Mouse (Mus musculus) adrenal gland, postnatal 14 days (tissue): ENCODE measurements at regions not wholly inside any gene's neighbourhood (a gene's known extent, or its start where the extent isn't known, plus 50 kb on each side); places are given as distances from the start of the nearest gene placed in this dataset.
"Not testable (repeated sequence)": the region's sequence is repeated elsewhere in the genome, so short reads cannot be mapped to it uniquely, and the experiment has no call there.

Source experiments
- DNase-seq: peaks from one replicate; pipeline ENCODE4 v3.0.0; 2021; ENCODE audit warnings: mixed read lengths

GRCm38 (mm10) chr15:53984006-53984405 lies 99.3 kb downstream of the Gm7489 start:
- DNase-seq, result not testable (repeated sequence)

- DNase-seq, result no peak
These were observed 105.2 kb downstream of the Gm7489 start for GRCm38 (mm10) chr15:53989888-53990287.

GRCm38 (mm10) chr15:53995199-53995868 lies 110.6 kb downstream of the Gm7489 start:
- no peak for DNase-seq

GRCm38 (mm10) chr15:53998600-53999290 lies 114.0 kb downstream of the Gm7489 start:
- DNase-seq, result no peak

DNA sequence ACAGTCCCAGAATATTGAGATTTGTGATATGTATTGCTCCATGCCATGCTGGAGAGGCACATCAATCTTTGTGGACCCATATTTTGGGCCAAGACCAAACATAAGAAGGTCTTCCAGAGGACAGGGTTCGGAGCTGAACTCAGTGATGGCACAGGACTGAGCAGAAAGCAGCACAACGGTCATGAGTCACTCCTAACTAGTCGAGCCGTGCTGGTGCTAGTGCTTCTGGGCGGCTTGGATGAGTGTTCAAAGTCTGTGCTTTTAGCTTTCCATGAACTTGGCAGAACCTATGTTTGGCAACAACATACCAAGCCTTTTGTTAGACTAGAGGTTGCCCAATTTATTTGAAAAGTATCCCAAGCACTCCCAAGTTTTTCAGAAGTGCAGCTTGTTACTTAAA lies 149.1 kb downstream of the Gm7489 start:
- DNase-seq, result peak; percentile 7

GRCm38 (mm10) chr15:54050711-54051110 lies 166.0 kb downstream of the Gm7489 start:
- DNase-seq, result no peak

DNA sequence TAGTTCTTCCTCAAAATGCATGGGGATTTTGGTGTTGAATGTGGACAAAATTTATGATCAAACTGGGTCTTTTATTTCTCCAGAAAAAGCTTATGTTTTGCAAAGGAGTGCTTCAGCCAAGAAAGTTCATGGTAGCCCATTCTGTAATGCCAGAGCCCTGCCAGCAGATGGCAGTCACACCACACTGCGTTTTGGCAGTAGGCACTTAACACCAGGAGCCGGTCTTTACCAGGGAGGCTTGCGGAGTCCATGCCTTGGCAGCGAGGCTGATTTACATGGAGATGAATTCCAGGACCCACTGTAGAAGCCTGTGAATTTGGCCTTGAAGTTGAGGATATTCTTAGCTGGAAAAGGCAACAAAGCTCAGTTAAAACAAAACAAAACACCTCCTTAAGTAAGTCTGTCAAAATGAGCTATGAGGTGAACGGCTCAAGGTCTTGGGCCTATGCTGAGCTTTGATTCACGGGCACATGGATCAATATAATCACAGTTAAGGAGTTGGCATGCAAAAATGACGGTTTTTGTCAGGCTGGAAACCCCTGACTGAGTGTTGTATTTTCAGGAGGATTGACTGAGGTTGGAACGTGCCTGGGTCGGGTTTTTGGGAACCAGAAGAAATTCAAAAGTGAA lies 185.4 kb downstream of the Gm7489 start:
- peak; percentile 86 for DNase-seq

DNA sequence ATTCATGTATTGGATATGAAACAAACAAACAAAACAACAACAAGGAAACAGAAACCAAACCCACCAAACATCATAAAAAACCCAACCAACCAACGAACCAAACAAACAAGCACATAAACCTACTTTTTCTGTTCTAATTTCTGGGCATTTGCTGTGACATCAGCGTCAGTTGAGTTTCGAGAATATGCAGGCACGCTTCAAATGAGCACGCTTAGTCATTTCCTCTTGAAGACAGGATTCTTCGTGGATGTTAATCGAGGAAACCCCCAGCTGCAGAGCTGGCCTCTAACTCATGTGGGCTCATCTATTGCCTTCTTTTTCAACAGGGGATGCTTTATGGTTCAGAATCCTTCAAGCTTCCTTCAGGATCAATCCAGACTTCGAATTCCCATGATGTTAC lies 187.0 kb downstream of the Gm7489 start:
- no peak for DNase-seq

GRCm38 (mm10) chr15:54091301-54091700 lies 206.6 kb downstream of the Gm7489 start:
- no peak for DNase-seq

GRCm38 (mm10) chr15:54092386-54092785 lies 207.7 kb downstream of the Gm7489 start:
- DNase-seq, result no peak

DNA sequence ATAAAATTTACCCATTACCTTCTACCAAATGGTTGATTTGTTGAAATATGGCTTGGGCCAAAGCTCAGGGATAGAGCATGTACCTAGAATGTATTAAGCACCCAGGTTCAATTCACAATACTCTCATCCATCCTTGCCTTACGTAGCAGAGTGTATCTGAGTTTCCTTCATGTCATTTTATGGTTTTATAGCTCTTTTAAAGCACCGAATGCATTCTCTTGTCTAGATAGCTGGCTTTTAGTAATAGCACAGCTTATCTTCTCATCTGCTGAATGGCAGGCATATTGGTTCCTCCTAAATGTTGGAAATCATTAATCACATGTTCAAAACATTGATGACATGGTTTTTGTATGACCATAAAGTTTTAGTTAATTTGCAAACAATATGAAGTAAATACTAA lies 212.8 kb downstream of the Gm7489 start:
- DNase-seq, result no peak

DNA sequence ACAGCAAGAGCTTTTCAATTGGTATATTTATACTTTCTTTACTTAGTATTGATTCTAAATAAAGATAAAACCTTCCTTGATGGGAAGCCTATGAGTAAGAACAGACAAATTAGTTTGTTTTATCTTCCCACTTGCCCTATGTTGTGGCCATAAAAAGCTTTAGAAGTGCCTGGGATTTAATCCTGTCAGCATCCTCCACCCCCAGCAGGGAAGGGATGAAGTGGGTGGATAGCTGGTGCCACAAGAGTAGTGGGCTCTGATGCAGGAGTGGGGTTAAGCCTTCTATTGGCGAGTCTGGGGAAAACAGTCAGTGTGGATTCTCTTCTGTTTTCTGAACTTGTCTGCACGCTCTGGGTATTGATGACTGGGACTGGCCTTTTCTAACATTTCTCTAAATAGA lies 227.7 kb downstream of the Gm7489 start:
- no peak for DNase-seq

DNA sequence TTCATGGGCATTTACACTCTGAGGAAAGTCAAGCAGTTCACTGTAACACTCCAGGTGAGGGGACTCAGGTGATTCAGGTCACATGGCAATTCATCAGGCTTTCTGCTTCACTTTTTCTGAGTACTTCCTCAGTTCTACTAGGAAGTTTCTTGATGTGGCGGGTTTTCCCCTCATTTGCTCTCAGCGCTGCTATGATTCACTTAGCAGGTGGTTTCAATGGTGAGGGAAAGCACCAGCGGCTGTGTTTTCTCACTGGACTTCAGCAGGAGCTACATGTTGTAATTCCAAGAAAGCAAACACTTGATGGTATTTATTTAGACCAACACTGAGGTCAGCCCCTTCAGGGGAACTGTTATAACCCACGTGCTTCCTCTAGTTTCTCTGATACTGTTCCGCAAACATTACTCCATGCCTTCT lies 229.4 kb downstream of the Gm7489 start:
- no peak for DNase-seq

- no peak for DNase-seq
These were observed 233.3 kb downstream of the Gm7489 start for GRCm38 (mm10) chr15:54117967-54118538.

DNA sequence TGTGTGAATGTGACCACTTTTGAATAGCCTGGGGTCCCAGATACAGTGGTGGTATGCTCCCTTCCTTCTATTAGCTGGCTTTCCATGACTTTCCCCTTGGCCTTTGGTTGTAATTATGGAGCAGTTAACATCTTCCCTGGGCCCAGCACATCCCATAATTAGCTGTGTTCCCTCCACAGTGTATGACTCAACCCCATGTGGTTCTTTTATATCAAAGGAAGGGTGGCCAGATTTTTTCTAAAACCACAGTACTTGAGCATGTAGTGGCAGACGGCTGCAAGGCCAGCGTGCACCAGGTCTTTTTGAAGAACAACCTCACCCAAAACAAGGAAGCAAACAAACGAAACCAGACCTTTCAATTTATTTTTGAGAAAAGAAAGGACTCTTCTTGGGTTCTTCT lies 235.8 kb downstream of the Gm7489 start:
- DNase-seq, result no peak

DNA sequence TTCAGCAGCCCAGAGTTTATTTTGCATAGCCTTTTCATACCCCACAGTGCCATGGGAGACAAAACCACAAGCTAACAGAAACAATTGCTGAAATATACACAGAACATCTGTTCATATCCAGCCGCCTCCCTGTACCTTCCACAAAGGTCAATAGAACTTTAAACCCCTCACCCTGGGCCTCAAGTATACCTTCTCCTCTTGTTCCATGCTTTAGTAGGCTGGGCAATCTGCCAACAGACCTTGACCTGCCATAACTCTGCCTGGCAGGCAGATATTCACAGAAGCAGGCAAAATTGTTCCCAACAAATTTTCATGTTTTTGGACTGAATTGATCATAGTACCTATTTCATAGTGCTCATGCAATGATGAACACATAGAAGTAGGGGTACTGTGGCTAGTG lies 279.6 kb downstream of the Gm7489 start:
- DNase-seq, result peak; percentile 63

- DNase-seq, result no peak
These were observed 283.2 kb downstream of the Gm7489 start for GRCm38 (mm10) chr15:54167842-54168361.

- DNase-seq, result no peak
These were observed 292.5 kb downstream of the Gm7489 start for GRCm38 (mm10) chr15:54177221-54177620.

- no peak for DNase-seq
These were observed 293.1 kb downstream of the Gm7489 start for GRCm38 (mm10) chr15:54177791-54178190.
